Mouse (Mus musculus): ENCODE data around the gene Afg1l.

Afg1l gene

DNA sequence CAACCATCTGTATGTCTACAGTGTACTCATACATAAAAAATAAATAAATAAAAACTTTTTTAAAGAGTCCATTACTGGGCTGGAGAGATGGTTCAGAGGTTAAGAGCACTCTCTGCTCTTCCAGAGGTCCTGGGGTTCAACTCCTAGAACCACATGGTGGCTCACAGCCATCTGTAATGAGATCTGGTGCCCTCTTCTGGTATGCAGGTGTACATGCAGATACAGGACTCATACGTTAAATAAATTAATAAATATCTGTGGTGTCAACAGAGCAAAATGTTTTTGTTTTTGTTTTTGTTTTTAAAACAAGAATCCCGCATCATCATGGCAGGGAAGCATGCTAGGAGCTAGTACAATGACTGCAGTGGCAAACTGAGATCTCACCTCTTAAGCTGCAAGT, 181.3 kb downstream of the Afg1l start:
- no peak for DNase-seq (ENCODE audit: low spot score)

DNA sequence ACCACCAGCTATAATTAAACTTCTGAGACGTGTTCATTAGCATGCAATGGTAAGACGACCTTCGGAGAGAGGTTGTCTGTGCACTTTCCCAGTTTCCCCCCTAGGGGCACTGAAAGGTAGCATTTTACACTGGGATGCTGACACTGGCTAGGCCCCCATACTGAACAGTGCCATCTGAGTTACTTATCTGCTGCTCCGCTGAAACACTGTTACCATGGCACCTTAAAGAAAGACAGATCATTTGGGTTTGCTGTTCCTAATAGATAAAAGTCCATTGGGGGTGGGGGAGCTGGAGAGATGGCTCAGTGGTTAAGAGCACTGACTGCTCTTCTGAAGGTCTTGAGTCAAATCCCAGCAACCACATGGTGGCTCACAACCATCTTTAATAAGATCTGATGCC, 181.8 kb downstream of the Afg1l start:
- no peak for DNase-seq (ENCODE audit: low spot score)

DNA sequence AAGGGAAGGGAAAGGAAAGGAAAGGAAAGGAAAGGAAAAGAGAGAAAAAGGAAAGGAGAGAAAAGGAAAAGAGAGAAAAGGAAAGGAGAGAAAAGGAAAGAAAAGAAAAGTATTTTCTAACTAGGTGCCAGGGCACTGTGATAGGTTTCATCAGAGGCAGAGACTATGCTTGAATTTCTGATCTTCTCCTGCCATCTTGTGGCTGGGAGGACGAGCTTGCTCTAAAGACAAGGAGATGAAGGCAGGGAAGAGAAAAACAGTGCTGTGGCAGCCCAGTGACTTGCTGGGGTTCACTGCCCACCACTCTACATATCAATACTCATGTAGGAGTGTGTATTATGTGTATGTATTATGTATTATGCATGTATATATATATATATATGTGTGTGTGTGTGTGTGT, 183.3 kb downstream of the Afg1l start:
- no peak for DNase-seq (ENCODE audit: low spot score)

DNA sequence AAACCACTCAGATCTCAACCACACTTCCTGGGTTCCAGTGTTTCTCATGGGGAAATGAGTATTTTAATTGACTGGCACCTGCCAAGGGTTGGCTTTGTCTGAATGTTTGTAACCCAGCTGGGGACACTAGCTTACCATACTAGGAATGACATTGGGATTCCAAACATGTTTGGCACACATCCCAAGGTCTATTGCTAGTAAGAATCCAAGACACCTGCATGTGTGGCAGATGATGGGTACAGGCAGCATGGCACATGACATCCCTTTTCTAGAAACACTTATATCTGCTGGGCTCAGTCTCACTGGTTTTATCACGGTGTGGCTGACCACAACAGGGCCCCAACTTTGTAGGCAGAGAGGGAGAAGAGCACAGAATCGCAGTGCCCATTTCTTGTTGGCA, 184.0 kb downstream of the Afg1l start:
- no peak for DNase-seq (ENCODE audit: low spot score)

DNA sequence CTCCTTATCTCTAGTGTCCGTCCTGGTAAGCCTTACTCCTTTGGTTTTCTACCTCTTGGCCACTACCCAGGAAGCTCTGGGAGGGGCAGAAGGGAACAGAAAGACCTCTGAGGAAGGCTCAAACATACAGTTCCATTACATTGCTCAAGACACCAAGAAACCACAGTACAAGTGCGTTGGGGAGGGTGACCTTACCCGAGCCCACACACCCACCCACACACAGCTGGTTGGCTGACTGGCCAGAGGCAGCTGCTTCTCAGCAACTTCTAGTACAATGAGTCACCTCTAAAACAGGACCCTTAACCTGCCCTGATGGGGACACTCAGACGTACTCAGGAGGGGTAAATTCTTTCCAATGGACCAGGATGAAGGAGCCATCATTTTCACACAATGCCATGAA, 184.5 kb downstream of the Afg1l start:
- DNase-seq (ENCODE audit: low spot score) = no peak

DNA sequence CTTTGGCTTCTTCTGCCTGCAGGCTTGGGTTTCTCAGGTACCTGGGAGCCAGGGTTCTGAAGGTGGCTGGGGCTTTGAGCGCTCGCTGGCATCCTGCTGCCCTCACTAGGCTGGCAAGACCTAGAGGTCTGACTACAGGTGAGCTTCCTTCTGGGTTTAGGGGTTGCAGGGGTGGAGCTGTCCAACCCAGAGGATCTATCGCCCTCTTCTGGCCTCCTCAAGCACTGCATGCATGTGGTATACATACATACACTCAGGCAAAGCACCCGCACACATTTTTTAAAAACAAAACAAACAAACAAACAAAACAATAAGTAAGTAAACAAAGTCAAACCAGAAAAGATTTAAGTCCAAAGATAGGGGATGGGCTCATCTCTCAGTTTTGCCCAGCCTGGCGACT, 187.0 kb downstream of the Afg1l start:
- DNase-seq (ENCODE audit: low spot score) = no peak

DNA sequence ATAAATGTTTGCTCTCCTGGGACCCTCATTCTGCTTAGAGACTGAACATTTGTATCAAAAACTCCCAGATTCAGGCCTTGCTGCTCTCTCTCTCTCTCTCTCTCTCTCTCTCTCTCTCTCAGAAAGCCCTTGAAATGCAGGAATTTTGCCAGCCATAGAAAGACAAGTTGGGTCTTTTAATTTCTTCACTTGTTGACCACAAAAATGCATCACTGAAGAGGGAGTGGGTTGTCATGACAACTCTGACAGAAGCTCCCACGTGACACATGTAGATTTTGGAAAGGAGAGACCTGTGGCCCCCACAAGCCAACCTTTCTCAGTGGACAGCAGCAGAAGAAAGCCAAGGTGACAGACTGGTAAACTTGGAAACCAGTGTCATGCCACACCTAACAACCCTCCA, 190.7 kb downstream of the Afg1l start:
- no peak for DNase-seq (ENCODE audit: low spot score)

DNA sequence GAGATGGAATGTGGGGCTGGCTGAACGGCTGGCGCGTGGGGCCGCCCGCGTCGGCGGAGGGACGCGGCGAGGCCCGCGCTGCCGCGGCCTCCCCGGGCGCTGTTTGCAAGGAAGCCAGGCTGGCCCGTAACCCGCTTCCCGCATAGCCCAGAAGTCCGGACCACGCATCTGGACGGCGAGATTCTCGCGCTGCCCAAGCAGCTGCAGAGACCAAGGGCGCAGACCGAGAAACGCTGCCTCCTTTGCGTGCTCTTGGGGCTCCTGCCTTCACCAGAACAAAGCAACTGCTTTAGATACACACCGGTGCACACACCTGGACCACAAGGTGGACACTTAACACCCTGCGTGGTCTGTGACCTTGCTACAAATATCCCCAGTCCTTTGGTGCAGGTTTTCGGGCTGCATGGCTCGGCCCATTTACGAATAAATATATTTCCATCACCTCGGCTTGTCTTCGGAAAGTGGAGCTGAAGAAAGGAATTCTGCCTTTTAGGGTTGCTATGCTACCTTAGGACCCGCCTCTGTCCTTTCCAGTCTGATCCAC, 200.0 kb downstream of the Afg1l start:
- DNase-seq (ENCODE audit: low spot score) = no peak

DNA sequence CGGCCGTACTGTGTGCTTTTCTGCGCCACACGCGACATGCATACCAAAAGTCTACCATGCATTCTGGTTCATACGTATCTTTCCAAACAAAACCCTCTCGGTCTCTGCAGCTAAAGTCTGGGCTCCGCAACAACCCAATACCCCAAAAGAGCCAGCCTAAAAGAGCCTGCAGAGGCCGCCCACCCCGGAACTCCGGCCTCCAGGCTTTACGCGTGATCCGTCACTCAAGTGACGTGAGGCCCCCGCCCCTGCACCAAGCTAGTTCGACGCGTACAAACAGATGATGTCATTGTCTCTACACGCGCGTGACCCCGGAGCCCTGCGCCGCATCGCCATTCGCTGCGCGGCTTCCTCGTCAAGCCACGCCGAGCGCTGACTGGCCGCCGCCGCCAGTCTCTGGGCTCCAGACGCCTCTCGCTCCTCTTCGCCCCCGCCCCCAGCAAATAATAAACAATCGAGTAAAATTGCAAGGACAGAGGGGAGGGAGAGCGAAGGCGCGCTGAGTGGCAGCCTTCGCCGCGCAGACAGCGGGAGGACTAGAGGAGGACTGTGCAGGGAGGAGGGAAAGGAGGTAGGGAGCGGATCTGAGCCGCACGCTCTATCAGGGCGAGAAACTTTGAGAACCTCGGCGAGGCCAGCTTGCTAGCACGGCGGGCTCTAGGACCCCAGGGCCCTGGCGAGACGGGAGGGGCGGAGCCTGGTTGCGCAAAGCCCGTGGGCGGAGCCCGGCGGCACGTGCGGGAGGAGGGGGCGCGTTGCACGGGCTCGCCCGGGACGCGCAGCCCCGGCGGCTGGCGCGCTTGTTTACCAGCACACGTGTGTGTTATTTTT, 200.7 kb downstream of the Afg1l start:
- peak; percentile 97 for DNase-seq (ENCODE audit: low spot score)

DNA sequence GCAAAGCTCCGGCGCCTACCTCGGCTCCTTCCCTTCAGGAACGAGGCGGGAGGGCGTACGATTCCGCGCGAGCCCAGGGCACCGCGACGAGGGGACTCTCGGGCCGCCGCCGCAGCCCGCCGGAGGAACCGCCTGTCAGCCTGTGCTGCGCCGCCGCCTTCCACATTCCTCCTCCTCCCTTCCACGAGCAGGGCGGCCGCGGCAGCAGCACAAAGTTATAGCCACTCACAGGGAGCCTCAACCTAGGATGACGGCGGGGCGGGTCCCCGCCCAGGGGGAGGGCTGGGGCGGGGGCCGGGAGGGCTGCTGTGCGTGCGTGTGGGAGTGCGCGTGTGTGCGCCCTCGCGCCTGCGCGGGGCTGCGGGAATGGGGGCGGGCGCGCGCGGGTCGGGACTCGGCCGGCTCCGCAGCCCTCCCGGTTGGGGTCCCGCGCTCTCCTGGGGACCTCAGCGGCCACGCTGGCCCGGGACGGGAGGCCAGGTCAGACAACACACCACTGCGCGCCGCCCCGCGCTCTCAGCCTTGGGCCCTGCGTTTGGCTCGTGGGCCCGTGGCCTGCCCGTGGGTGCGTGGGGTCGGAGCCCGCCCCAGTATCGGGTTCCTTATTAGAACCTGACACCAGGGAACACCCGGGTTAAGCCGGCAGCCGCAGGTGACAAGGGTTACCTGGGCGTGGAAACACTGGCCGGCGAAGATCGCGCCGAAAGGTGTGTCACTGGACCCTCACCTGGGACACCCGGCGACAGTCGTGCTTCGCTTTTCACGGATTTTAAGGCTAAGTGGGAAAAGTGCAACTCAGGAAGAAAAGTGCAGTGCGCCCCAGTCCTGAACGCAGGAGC, 201.6 kb downstream of the Afg1l start, which contains the start of gene Foxo3:
Foxo3 (minus strand) TSS at position 249 of the 839 bp plus-strand sequence.
- peak; percentile 86 for DNase-seq (ENCODE audit: low spot score)

DNA sequence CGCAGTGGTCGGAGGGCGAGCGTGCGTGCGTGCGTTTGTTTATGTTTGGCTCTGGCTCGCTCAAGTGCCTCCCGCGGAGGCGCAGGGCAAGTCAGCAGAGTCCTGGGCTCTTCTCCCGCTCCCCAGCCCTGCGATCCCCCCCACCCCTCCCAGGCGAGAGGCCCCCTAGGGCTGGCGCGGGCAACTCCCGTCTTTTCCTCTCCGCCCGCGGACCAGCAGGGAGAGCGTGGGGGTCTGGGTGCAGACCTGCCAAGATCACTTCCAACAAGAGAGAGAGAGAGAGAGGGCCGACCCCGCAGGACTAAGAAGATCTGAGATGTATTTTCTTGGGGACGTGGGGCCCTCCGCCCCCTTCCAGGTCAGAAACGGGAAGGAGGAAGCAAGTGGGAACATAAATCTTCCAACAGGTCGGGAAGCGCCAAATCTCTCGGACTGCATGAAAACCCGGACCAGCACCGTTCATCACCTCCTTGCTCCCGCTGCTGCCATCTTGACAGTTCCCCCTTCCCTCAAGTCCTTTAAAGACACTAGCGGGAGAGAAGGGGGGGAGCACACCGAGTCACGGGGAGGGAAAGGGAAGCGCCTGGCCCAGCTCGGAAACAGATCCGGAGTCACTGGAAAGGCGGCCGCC, 202.4 kb downstream of the Afg1l start:
- no peak for DNase-seq (ENCODE audit: low spot score)

DNA sequence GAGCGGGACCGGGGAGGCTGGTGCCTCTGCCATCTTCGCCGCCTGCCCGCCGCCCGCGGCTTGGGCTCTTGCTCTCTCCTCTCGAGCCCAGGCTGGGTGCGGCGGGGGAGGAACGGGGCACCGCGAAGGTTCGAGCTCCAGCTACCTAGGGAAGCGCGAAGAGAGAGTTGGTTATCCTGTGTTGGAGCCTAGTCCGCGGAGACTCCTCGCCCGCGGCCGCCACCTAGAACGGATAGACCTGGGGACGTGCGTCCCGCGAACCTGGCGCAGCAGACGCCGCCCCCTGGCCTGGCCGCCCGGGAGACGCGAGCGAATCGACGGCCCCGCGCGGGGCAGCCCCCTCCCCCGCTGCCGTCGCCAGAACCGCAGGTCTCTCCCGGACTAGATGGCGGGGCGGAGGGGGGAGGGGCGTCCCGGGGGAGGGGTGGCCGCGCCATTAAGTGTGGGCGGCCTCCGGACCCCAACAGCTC, 202.9 kb downstream of the Afg1l start:
- DNase-seq (ENCODE audit: low spot score) = no peak

DNA sequence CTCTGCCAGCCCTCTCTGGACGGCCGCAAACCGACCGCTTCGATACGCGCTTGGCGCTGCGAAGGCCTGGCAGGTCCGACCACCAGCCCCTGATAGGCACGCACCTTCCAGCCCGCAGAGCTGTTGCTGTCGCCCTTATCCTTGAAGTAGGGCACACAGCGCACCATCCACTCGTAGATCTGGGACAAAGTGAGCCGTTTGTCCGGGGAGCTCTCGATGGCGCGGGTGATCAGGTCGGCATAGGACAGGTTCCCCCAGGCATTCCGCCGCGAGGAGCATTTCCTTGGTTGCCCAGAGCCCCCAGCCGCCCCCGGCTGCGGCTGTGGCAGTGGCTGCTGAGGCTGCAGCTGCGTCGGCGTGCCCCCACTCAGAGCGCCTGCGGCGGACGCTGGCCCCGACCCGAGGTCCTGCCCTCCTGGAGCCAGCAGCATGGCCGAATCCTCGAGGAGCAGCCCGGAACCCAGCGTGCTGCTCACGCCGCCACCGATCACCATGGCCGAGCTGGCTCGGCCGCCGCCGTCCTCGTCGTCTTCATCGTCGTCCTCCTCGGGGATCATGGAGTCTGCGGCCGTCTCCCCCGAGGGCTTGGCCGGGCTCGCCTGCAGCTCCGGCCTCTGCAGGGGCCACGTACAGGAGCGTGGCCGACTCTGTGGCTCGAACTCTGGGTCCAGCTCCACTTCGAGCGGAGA, 203.5 kb downstream of the Afg1l start:
- DNase-seq (ENCODE audit: low spot score) = no peak

DNA sequence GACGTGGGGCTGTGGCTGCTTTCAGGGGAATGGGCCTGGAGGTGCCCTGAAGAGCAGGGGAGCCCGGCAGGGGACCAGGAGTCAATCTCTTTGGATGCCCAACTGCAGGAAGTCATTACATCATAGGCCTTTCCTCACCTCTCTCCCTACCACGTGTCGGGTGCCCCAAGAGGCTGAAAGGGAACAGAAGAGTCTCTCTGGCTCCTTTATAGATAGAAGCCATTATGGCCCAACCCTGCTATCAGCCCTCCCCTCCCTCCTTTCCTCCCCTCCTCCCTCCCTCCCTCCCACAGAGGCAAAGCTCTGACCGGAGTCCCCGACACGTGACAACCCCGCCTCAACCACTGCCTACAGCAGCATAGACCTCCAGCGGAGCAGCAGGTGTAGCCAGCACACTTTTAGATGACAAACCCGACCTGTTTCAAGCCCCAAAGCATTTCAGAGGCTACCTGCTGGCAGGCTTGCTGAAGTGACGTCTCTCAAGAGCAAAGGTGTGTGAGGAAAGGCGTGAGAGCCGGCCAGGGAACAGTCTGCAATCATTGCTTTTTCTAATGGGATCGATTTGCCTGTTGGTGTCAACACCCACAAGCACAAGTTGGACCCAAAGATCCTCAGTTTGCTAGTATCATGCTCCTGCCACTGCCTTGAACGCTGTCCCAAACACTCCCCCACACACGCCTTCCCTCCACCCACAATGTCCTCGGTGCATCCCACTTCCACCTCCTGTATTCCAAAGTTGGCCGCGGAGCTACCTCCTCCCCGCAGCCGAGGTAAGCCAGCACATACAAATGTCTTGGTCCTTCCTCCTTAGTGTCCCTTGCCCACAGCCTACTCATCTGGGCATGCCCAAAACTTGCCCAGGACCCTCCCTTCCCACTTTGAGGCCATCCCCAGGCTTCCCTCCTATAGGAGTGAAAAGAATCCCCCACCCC, 204.3 kb downstream of the Afg1l start:
- peak; percentile 86 for DNase-seq (ENCODE audit: low spot score)

DNA sequence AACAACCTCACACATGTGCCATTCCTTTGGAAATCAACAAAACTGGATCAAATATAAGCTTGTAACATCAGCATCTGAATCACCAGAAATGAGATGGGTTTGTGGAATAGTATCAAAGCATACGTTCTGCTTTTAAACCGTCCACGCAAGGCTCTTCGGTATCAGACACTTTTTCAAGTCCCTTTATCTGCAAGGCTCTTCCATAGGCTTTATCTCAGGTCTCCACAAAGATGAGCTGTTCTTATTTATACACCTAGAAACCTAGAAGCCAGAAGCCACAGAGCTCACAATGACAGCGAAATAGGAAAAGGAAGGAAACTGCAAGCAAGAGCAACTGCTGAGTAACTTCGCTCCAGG, 205.0 kb downstream of the Afg1l start:
- no peak for DNase-seq (ENCODE audit: low spot score)

DNA sequence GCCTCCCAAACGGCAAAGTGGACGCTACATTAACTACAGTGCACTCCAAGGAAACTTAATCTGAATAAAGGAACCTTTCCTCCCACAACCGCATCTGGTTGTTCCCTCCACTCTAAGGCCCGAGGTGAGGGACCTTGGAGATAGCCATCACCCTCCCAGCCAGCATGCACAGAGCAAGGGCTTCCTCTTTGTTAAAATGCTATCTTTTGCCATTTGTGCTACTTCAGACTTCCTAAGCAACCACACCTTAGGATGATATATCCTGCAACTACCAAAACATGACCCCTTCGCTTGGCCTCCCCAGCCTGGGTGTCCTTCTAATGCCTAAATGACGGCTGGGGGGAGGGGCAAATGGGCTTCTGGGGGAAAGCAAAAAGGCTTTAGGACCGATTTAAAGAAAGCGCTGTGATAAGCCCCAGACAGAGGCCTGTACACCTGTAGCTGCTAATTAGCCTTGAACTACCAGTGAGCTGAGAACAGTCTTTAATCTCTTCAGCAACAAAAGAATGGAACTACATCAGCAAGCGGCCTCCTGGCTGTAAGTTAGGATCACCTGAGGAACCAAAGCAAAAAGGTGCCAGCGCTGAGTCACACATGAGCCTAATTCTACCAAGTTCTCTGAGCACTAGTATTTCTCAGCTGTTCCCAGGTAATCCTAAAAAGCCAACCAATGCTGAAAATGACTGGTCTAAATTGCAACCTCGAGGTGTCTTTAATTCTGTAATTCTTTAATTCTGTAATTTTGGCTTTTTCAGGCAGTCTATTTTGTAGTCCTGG, 206.7 kb downstream of the Afg1l start:
- DNase-seq (ENCODE audit: low spot score) = no peak

DNA sequence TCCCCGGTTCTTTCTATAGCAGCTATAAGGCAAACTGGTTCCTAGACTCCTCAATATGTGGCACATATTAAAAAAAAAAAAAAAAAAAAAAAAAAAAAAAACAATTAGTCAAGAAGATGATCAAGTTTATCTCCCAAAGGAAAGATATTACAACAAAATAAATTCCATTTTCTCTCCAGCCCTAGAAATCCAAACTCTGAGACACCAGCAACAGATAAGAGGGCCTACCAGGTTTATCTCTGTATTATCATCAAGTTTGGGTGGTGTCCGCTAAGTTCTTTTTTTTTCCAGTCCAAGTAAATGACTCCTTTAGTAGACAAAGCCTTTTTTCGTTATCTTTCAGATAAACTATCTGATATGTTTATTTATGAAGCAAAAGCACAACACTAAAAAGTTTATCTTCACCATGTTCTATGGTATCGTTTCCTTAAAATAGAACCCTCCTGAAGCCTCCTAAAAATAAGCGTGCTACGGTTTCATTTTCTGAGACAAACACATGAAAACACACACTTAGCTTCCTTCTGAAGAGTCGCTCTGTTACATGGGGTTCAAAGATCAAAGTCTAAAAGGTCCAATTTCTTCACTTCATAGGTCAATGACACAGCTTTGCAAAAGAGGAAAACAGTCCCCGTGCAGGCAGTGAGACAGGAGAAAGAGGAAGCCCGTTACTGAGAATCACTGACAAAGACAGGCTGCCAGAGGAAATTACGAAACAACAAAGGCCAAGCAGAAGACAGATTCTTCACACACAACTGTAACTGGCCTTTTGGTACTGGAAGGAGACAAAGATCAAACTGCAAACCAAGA, 207.9 kb downstream of the Afg1l start:
- DNase-seq (ENCODE audit: low spot score) = no peak

DNA sequence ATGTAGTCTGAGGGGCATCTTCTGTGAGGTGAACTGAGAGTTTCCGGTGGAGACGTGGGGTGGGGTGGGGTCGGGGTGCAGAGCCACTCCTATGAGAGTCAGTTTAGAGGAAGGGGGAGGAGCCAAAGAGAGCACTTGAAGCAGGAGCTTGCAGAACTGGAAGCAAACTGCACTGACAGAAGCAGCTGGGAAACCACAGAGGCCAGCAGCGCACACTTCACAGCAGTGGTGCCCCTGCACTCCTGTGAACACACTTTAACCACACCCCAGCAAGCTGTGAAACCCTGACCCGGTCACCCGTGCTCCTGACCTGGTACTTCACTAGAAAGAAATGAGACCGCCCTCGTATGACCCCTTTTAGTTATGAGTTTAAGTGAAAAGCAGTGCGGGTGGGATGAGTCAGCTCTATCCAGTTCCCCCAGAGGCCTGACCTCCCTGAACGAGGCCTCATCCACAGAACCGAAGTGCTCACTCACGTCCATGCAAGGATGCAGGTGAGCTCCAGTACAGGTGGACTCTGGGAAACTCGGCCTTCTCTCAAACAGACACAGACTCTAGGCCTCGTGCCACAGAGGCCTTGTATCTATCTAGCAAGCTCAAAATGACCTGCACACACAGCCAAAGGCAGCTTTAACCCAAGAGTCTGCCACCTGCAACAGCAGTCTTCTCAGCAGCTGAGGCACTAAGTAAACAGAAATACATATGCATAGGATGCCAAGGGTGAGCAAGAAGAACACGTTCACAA, 208.9 kb downstream of the Afg1l start:
- DNase-seq (ENCODE audit: low spot score) = no peak

Data from c-Kit-positive CD71-positive TER-119-positive erythroid progenitor cells, embryonic 14.5 days (primary cell).